In genomic region chr3:90359230-90359629, GRCm38 (mm10) we compare ENCODE assay signal across 20 mouse cellular contexts. TPM values are rescaled to one million over a fixed set of nuclear protein-coding genes. Genes with fewer than 3 reads are reported as not detected.
DNase-seq lines count a peak whose midpoint lies in the region; ATAC-seq lines count a peak whose summit lies in the region.
"Had no signal": no experiment of that assay in that cellular context is flagged by ENCODE, and none has a peak within 500 bp of the region (broad histone marks: within the 10 kb centered on the region; RNA-seq: fewer than 3 reads in every experiment).

No protein-coding gene starts in this region.

- peak; percentile 62 for ATAC-seq in granulocyte monocyte progenitor cell, adult 5-6 weeks (replicated peaks; ENCODE audit: poor library complexity, severe bottlenecking)
- ATAC-seq in inflammation-experienced regulatory T-cells, adult 6 months: peak; percentile 43
- ATAC-seq: forebrain, embryonic 14.5 days; forebrain, postnatal 0 days; hindbrain, postnatal 0 days; intestine, embryonic 15.5 days had no signal

- peak; percentile 72 for DNase-seq in 416B (ENCODE audit: low read depth)
- DNase-seq in T-cell, adult 2 months (ENCODE audit: low spot score): peak; percentile 11
- no peak for DNase-seq in spleen, postnatal 14 days (ENCODE audit: low spot score in 2 of 2)
- DNase-seq in urinary bladder, postnatal 4 days (ENCODE audit: low spot score in 2 of 2): no peak
- DNase-seq in spleen, postnatal 10 days (ENCODE audit: low spot score in 2 of 2): no peak
- DNase-seq: adrenal gland, adult 2 months; adrenal gland, postnatal 14 days; cerebellum, adult 18-20 months; cerebellum, adult 9-10 months; cerebellum, postnatal 14 days; forebrain, postnatal 0 days; gastrocnemius, adult 2 months; gastrocnemius, postnatal 14 days; heart, adult 2 months; kidney, adult 11 months had no signal

RNA-seq across cellular contexts. Expression of gene Slc27a3, which starts 30.5 kb away (rescaled TPM):
- total RNA-seq in granulocyte monocyte progenitor cell, adult 5-6 weeks (2014; fragmentation: Nextera tagmentation): 2.1 and 4.2 TPM in 2 replicates
- 0.88 and 0.99 TPM in 2 replicates for total RNA-seq in granulocyte monocyte progenitor cell, adult 5-6 weeks (2017)
- polyA plus RNA-seq in inflammation-experienced regulatory T-cells, adult 6 months (2017; shearing (Covaris generic)): under 1 TPM in 1 of 3 experiments, not detected in 2; 0.31 TPM

Comparison
In these comparisons a context has a peak if more than half of its experiments do, and no peak if none do; other contexts are left out.
1. DNase-seq: peak in 416B (single experiment) and T-cell, adult 2 months (single experiment); none in spleen, postnatal 14 days (0 of 2), urinary bladder, postnatal 4 days (0 of 2) and spleen, postnatal 10 days (0 of 2).